Mouse (Mus musculus) cerebellum, adult 18-20 months (tissue): ENCODE results near the gene Prss34.
A peak's percentile ranks its signal among the peaks of the same experiment; 100 is the strongest.

ENCODE experiments used
- DNase-seq, 2 experiments: peaks; one replicate each; pipeline ENCODE4 v3.0.0; 2021

The Prss34 gene

GRCm38 (mm10) chr17:25298094-25298493, at the start of gene Prss34:
Prss34 (plus strand) TSS chr17:25298394.
- no peak for DNase-seq

- no peak for DNase-seq
Observed at GRCm38 (mm10) chr17:25250181-25250835, 47.9 kb upstream of the Prss34 start.

GRCm38 (mm10) chr17:25252643-25253042, 45.6 kb upstream of the Prss34 start:
- no peak for DNase-seq

DNA sequence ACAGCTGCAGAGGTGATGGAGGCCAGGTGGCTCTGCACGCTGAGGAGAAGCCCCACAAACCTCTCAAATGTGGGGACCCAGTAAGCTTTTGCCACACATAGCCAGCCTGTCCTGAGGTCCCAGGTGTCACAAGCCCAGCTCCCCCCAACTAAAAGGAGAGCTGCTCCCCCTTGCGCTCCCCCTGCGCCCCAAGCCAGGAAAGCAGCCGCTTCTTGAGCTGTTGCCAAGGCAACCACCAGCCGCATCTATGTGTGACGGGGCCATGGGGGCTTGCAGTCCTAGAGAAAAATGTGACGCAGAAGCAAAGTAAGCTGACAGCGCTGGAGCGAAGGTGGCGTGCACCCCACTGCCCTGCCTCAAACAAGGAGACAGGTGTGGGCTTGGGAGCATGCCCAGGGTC, 44.4 kb upstream of the Prss34 start:
- no peak for DNase-seq

GRCm38 (mm10) chr17:25255110-25255509, 43.1 kb upstream of the Prss34 start:
- DNase-seq, result no peak

- DNase-seq, result no peak
Observed at GRCm38 (mm10) chr17:25256140-25256754, 41.9 kb upstream of the Prss34 start, which contains the start of gene Baiap3. Baiap3 (minus strand) TSS chr17:25256364.

DNA sequence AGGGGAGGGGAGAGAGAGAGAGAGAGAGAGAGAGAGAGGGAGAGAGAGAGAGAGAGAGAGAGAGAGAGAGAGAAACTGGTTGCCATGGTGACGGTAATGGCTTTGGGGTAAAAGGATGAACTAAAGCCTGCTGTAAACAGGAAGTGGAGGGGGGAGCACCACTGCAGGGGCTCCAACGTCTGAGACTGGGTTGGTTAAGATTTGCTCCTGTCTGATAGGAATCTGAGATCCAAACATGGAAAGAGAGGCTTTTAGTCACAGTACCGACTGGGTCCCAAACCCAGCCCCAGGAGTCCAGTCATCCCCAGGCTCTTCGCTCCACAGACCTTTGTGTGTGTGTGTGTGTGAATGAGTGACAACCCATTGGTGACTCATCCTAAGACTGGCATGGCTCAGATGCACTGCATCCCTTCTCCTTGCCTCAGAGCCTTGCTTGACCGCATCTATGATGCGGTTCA, 40.4 kb upstream of the Prss34 start:
- no peak for DNase-seq

DNA sequence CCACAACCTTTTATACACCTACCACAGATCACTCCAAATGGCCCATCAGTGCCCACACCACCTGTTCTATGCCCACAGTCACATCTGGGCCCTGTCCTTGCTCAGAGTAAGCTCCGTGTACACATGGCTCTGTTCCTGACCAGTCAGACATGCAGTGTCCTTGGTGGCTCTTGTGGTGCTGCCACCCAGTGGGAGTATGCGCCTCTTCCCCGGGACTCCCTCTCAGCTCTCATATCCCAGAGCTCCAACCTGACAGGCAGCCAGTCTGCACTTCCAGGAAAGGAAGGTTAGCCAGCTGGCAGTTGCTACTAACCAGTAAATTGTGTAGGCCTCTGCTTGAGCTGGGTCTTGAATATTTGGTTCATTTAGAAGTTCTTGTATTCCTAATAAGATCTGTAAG, 33.7 kb upstream of the Prss34 start:
- DNase-seq, result peak; percentile 37 to 39

DNA sequence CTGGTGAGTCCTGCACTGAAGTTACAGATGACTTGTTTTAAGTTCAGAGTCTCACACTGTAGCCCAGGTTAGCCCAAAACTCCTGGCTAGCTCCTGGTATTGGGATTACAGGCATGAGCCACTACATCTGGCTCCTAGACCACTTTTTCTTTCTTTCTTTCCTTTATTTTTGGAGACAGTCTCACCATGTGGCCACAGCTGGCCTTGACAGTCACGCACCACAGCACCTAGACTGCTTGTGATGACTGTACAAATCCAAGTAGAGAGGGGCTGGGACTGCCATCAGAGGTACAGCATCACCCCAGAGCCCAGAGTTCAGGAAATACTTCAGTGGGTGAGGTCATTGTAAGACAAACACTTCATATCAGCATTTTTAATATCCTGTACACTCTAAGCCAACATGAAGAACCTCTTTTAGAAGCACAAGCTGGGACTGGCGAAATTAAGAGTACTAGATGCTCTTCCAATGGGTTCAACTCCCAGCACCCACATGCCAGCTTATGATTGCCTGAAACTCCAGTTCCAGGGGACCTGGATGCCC, 27.3 kb upstream of the Prss34 start:
- DNase-seq, result no peak

- no peak for DNase-seq
Observed at GRCm38 (mm10) chr17:25272326-25272725, 25.9 kb upstream of the Prss34 start.

DNA sequence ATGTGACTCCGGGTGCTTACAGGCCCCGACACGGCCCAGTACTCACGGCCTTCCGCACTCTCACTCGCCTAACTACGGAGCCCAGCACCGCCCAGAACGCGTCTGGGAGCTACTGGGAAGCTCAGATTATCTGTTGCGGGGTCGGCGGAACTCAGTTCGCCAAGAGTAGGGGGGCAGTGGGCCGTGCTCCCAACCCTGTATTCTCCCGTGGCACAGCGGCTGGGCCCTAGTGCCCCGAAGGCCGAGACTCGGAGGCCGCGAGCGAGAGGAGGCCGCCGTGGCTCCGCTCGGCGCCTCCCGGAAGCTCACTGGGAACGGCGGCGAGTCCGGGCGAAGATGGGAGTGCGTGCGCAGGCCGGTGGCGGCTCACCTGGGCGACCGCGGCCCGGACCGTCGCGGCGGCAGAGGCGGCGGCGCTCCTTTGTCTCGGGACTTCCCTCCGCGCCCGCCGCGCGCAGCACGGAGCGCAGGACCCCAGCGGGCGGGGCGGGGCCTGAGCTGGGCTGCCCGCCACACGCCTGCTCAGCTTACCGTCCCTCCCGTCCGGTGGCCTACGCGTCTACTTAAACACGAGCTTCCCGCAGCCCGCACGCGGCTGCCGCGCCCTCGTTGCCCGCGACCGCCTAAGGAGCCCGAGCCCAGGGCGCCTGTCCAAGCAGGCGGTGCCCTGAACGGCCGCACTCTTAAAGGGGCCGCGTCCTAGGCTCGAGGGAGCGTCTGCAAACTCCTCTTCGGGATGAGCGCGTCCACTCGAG, 25.1 kb upstream of the Prss34 start:
- DNase-seq, result peak; percentile 75 to 92

DNA sequence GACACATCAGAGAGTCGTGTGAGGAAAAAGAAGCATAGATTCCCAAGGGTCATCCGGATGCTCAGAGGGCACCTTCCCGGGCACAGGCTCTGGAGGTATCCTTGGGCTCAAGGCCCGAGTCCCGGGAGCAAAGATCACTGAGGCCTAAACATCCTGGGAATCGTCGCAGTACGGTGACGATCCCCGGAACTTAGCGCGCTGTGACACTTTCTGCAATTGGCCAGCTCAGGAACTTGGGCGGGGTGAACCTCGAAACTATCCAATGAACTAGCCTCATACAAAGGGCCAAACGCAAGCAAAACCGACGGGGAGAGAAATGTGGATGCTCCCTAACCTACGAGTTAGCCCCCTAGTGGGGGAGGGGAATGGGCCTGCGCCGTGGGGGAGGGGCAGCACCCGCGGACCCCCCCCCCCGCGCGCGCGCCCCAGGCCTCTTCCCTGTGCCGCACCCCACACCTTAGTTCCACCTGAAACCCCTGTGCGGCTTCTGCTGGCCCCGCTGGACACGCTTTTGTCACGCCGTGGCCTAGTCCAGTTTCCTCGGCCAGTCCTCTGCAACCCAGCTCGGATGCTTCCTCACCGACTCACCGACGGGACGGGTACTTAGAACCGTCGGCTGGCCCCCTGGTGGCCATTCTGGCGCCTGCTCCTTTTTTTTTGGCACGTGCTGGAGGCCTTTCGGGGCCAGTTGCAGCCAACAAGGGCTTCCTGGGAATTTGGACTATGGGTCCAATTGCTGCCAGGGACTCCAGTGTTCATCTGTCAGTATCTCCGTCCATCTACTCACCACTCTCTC, 24.3 kb upstream of the Prss34 start:
- DNase-seq, result peak; percentile 82 to 96

DNA sequence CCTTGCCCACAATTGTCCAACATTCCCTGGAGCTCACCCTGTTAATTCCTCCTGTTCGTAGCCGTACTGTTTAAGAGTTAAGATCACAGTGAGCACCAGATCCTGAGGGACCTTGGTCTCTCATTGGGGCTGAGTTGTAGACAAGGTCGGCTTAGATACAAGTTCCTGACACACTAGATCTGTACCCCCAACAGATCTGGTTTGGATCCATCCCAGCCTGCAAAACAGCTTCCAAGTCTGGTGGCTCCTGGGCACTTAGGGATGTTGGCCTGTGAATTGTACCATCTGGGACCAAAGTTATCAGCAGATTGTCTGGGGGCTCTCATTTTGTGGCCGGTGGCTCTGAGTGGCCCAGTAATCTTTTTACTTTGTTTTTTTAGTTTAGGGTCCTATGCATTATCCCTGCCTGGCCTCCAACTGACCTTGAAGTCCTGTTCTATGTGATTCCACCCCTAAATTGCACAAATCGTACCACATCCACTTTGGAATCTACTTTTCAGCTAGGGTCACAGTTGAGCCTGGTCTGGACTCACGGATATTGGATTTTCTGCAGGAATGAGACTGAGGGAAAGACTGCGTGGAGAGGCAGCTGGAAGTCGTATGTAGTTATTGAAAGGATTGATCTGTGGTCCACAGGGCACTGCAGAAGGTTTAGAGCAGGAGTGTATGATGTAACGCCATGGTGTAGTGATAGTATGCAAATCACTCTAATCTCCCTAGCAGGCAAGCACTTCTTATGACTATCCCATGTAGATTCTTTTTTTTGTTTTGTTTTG, 23.4 kb upstream of the Prss34 start, which contains the start of gene Ube2i:
Ube2i (minus strand) TSS at position 52 of the 776 bp plus-strand sequence.
- no peak for DNase-seq

GRCm38 (mm10) chr17:25275833-25276232, 22.4 kb upstream of the Prss34 start:
- no peak for DNase-seq

DNA sequence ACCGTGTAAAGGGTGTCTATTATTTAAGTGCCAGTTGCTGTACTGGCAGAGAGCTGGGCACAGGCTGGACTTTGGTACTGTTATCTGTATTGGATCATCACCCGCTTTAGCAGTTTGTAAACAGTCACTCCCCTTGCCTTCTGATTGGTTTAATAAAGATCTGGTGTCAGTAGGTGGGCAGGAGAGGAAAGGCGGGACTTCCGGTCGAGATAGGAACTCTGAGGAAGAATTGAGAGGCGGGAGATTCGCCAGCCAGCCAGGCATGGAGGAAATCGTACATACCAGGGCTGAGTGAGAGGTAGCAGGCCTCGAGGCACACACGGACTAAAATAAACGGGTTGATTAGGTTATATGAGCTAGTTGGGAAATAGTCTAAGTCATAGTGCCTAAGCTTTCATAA, 16.1 kb upstream of the Prss34 start:
- DNase-seq, result peak in 1 of 2 experiments; percentile 18

- peak; percentile 81 to 85 for DNase-seq
Observed at GRCm38 (mm10) chr17:25285033-25285432, 13.2 kb upstream of the Prss34 start.

DNA sequence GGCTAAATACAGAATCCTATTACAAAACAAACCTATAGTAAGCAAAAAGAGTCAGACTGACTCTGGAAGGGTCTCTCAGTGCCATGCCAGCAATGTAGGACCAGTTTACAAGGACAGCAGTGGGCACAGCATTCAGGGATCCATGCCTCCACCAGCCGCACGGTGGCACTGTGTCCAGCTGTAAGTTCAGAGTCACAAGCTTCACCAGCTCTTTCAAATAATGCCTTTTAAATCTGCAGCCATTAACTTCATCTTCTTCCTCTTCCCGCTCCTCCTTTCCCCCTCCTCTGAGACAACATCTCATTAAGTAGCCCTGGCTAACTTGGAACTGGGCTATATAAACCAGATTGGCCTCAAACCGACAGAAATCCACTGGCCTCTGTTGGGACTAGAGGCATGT, 9.4 kb upstream of the Prss34 start:
- DNase-seq, result peak in 1 of 2 experiments; percentile 32

DNA sequence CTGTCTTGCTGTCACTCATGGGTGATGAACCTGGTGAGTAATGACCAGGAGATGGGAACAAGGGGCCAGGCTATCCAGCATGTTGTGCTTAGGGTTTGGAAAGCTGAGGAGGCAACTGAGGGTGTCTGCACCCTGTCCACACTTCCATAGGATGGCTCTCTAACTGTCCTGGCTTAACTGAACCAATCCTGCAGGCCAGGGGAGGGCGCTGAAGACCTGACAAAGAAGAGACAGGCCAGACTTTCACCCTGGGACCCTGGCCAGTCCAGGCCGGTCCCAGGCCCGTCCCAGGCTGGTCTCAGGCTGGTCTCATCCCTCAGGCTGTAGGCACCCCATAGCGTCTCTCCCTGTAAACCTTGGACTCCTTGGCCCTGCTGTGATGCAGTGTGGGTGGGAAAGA, 7.8 kb upstream of the Prss34 start:
- no peak for DNase-seq

DNA sequence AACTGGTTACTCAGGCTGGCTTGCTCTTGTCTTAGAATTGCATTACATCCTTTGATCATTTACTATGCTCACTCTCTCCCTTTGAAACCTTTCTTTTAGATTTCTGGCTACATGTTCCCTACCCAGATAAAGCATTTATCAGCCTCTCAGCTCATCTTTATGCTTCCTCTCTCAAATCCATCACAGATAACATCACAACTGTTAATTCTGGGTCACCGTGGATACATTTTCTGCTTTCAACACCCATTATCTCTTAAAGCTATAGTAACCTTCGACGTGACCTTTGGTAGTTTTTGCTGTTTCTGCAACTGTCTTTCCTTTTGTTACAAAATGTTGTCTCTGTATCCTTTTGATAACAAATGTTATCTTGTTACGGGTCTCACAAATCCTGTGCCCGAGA, 4.7 kb upstream of the Prss34 start:
- DNase-seq, result no peak

DNA sequence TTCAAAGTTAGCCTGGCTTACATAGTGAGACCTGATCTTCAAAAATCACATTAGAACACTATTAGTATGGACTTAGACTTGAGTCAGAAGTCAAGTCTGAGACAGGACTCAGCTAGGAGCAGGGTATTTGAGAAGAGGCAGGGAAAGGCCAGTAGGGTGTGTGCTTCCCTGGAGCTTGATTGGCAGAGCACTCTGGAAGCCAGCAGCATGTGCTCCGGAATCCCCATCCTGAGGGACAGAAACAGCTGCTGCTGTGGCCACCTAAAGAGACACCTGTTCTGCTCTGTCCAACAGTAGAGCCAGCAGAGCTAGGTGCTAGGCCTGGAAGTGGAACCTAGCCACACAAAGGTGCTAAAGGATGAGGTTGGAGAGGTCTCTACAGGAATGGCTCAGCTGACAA, 4.1 kb upstream of the Prss34 start:
- DNase-seq, result no peak

- DNase-seq, result no peak
Observed at GRCm38 (mm10) chr17:25308346-25308745, 10.2 kb downstream of the Prss34 start, which contains the start of gene Prss28. Prss28 (plus strand) TSS chr17:25308646.

DNA sequence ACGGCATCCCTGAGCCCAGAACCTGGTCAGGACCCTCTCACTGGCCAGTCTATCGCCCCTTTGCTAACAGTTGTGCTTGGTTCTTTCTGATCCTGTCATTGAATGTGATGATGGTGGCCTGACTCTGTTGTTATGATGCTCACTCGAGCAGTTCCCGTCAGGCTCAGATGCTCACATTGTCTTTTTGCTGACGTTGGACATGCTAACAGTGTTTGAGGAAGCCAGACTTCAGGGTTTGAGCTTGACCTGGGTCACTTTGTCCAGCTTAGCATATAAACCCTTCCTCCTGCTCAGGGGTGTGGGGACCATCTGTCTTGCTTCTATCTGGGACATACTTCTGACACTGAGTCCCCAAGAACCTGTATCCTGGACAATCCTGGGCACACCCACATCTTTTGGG, 20.2 kb downstream of the Prss34 start, which contains the start of gene Prss29:
Prss29 (plus strand) TSS at position 301 of the 400 bp plus-strand sequence.
- DNase-seq, result no peak
